Mouse (Mus musculus) erythroid progenitor cell, adult 5-6 weeks (primary cell): ENCODE results near the gene Hoxb5. TPM values are rescaled to one million over a fixed set of nuclear protein-coding genes. Genes with fewer than 3 reads are reported as not detected.

Source experiments
- ATAC-seq: replicated peaks from 2 replicates; pipeline ENCODE4 v1.8.0; 2016; ENCODE audit warnings: moderate number of reproducible peaks, mild to moderate bottlenecking, moderate TSS enrichment, inconsistent platforms; ENCODE audit not compliant: poor library complexity, low FRiP score, severe bottlenecking
- total RNA-seq, 2 experiments: library from RNA; stranded (forward) in 1 of 2; stranded (reverse) in 1 of 2; fragments of 150-400 nt in 1 of 2; fragments of 186-747, 209-891 nt in 1 of 2; gene quantifications; 2 replicates each; pipeline versions ENCODE4 v1.2.3 to v1.2.4; 2015 to 2017; ENCODE audit warnings: low replicate concordance in 2 of 2

Hoxb5 gene
- total RNA-seq, 2 experiments from 2014 or later: not detected

- no peak for ATAC-seq
These were observed 44.6 kb downstream of the Hoxb5 start for GRCm38 (mm10) chr11:96347717-96348116.

DNA sequence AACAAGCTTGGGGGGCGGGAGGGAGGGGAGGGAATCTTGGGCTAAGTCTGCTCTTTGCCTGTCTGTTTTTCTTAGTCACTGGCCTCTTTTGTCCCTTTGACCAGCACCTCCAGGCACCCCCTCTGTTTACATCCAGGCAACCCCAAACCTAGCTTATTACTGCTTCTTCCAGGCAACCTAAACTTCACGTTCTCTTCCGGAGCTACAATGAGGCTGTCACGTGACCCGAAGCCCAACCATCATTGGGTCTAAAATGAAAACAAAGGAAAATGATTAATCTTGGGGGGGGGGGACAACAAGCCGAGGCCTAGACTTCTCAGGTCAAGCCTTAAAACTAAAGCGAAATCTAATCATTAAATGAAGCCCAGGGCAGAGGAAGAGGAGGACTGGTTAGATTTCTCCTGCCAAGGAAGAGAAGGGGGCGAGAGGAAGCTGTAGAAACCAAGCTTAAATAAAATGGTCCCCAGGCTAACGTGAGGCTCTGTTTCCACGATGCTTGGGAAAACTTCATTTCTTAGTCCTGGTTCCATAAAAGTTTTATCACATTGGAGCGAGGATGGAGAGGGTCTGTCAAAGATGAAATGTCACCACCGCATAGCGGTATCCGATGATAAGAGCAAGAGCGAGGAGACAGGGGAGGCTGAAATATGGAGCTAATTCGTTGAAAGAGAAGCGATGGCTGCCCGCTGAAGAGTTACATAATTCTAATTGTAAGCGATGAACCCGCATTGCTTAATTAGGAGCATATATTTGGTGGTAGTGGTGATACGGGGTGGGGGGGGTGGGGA is 45.2 kb downstream of the Hoxb5 start:
- no peak for ATAC-seq

DNA sequence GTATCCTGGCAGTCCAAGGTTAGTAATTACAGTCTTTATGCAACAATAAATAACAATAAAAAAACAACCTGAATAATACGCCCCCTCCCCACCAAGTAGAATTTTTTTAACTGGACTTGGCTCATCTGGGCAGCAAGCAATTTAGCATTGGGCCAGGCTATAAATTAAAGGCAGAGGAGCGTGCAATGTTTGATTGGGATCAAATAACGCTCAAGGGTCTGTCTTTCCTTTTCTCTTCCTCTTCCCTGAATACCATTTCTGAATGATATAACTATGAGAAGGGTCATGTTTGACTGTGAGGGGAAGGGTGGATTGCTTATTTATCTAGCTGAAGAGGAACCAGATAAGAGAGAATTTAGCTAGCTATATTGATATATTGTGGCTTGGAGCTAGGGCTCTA is 45.9 kb downstream of the Hoxb5 start:
- ATAC-seq: no peak

DNA sequence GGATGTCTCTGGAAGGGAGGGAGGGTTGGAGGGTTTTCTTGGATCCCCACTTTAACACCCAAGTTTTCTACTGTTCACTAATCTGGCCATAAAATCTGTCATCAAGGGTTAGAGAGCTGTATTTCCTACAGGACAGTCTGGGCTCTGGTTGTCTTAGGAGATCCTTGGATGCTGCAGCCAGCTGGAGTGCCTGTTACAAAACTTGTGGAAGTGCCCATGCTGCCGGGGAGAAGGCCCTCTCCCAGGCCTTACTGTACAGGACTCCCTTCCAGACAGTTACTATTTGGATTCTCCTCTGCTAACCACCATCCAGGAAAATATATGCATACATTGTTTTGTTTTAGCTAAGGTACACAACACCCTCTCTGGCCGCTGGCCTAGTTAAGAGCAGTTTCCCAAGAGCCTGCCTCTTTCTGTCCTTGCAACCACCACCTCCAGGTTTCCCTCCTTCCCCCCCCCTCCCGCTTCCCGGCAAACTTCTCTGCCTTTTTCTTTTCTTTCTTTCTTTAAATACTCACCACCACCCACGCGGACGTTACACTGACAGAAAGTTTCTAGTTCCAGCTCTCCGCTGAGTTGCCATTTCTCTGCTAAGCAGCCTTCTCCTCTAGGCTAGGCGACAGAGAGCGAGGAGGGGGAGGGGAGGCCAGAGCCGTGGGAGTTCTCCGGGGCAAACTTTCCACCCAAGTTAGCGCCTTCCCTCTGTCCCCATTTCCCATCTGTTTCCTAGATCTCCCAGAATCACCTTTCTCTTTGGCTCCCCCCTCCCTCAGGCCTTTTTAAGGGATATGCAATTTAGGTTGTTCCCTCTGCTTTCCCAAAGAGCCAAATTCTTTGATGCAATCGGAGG is 46.6 kb downstream of the Hoxb5 start:
- ATAC-seq: no peak

DNA sequence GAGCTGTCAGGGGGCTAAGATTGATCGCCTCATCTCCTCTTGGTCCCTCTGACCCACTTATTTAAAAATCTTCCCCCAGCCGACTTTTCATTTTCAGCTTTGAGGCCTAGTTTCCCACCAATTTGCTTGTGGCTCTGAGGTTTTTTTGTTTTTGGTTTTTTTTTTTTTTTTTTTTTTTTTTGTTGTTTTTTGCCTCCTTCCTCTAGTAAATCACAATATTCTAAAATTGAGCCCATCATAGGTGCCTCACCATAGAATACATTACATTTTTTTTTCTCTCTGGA is 47.1 kb downstream of the Hoxb5 start, which contains the start of gene Hoxb2:
Gene Hoxb2 (plus strand): TSS at position 185 of the 284 bp plus-strand sequence.
- no peak for ATAC-seq

GRCm38 (mm10) chr11:96350791-96351190 is 47.7 kb downstream of the Hoxb5 start:
- ATAC-seq: no peak

GRCm38 (mm10) chr11:96351312-96351711 is 48.2 kb downstream of the Hoxb5 start:
- ATAC-seq: no peak

GRCm38 (mm10) chr11:96351831-96352230 is 48.7 kb downstream of the Hoxb5 start:
- ATAC-seq: no peak

GRCm38 (mm10) chr11:96352691-96353521 is 49.8 kb downstream of the Hoxb5 start:
- ATAC-seq: 0 out of 2 replicates have a peak, but pooled peaks have one; percentile 19

DNA sequence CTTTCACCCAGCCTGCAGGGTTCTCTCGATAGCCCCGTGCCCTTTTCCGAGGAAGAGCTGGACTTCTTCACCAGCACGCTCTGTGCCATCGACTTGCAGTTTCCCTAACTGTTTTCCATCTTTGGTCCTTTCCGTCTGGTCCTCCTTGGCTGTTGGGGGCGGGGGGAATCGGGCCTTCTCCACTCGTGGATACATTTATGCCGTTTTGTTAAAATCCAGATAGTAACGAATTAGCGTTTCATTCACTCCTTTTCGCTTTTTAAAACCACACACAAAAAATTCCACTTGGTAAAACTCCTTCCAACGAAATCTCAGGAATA is 50.3 kb downstream of the Hoxb5 start:
- ATAC-seq: no peak

GRCm38 (mm10) chr11:96353939-96354338 is 50.8 kb downstream of the Hoxb5 start:
- ATAC-seq: no peak

DNA sequence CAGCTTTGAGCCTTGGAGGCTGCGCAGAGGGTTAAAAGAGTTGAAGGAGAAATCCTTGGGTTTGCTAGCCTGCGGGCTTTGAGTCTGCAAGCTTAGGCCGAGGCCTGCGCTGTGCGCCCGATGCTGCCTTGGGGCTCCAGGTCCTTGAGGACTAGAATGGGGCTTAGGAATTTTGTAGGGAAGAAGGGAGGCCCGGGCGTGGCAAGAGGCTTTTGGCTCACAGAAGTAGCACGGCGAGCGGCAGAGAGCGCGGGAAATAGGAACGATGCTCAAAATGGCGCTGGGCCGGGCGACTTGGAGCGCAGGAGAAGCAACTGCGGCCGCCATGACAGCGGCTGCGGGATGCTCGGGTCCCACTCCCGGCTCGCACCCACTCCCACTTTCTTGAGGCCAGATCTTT is 51.2 kb downstream of the Hoxb5 start:
- ATAC-seq: peak; percentile 42

DNA sequence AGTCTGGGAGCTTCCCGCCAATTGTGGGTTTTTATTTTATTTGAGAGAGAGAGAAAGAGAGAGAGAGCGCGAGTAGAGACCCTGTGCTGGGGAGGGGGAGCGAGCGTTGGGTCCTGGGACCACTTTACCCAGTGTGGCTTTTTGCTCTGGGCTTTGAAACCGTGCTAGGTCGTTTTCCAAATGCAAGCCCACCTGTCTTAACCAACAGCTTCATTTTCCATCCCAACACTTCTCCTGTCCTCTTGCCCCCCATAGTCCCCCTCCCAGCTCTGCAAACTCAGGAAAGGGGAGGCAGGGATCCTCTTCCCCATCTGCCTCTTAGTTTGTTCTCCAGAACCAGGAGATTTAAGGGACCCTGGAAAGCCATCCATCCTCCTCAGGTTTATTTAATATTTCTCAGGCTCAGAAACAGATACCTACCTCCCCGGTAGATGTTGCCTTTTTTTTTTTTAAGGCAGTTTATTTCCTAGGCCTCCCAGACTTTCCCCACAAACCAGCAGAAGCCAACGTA is 51.7 kb downstream of the Hoxb5 start:
- no peak for ATAC-seq

Other genes with a start within 250 kb of the Hoxb5 start
- 18.7 and 19.7 TPM in 2 replicates for gene Ube2z, start 237.9 kb upstream of the Hoxb5 start, total RNA-seq (2015; ENCODE audit: low replicate concordance)
- 9.7 and 26.2 TPM in 2 replicates for gene Ube2z, start 237.9 kb upstream of the Hoxb5 start, total RNA-seq (2017; ENCODE audit: low replicate concordance)
- gene Atp5g1, start 227.7 kb upstream of the Hoxb5 start, total RNA-seq (2015; ENCODE audit: low replicate concordance): 98.9 and 122 TPM in 2 replicates
- 9.5 and 20.2 TPM in 2 replicates for gene Atp5g1, start 227.7 kb upstream of the Hoxb5 start, total RNA-seq (2017; ENCODE audit: low replicate concordance)
- gene Calcoco2, start 191.4 kb upstream of the Hoxb5 start, total RNA-seq (2015; ENCODE audit: low replicate concordance): not detected in 2 replicates
- gene Calcoco2, start 191.4 kb upstream of the Hoxb5 start, total RNA-seq (2017; ENCODE audit: low replicate concordance): not detected in 2 replicates
- not detected in 2 replicates for gene Ttll6, start 169.6 kb upstream of the Hoxb5 start, total RNA-seq (2015; ENCODE audit: low replicate concordance)
- not detected in 2 replicates for gene Ttll6, start 169.6 kb upstream of the Hoxb5 start, total RNA-seq (2017; ENCODE audit: low replicate concordance)
- gene Hoxb13, start 109.0 kb upstream of the Hoxb5 start, total RNA-seq (2015; ENCODE audit: low replicate concordance): not detected in 2 replicates
- gene Hoxb13, start 109.0 kb upstream of the Hoxb5 start, total RNA-seq (2017; ENCODE audit: low replicate concordance): not detected in 2 replicates
- not detected in 2 replicates for gene Hoxb9, start 31.9 kb upstream of the Hoxb5 start, total RNA-seq (2015; ENCODE audit: low replicate concordance)
- gene Hoxb9, start 31.9 kb upstream of the Hoxb5 start, total RNA-seq (2017; ENCODE audit: low replicate concordance): not detected in 2 replicates
- not detected in 2 replicates for gene Hoxb8, start 21.4 kb upstream of the Hoxb5 start, total RNA-seq (2015; ENCODE audit: low replicate concordance)
- not detected in 2 replicates for gene Hoxb8, start 21.4 kb upstream of the Hoxb5 start, total RNA-seq (2017; ENCODE audit: low replicate concordance)
- gene Hoxb7, start 16.7 kb upstream of the Hoxb5 start, total RNA-seq (2015; ENCODE audit: low replicate concordance): not detected in 2 replicates
- not detected in 2 replicates for gene Hoxb7, start 16.7 kb upstream of the Hoxb5 start, total RNA-seq (2017; ENCODE audit: low replicate concordance)
- not detected in 2 replicates for gene Hoxb6, start 10.9 kb upstream of the Hoxb5 start, total RNA-seq (2015; ENCODE audit: low replicate concordance)
- not detected in 2 replicates for gene Hoxb6, start 10.9 kb upstream of the Hoxb5 start, total RNA-seq (2017; ENCODE audit: low replicate concordance)
- 1.3 TPM in 1 of 2 replicates, not detected in the other for gene Hoxb4, start 14.9 kb downstream of the Hoxb5 start, total RNA-seq (2015; ENCODE audit: low replicate concordance)
- gene Hoxb4, start 14.9 kb downstream of the Hoxb5 start, total RNA-seq (2017; ENCODE audit: low replicate concordance): not detected in 2 replicates
- gene Hoxb3, start 20.0 kb downstream of the Hoxb5 start, total RNA-seq (2015; ENCODE audit: low replicate concordance): not detected in 2 replicates
- gene Hoxb3, start 20.0 kb downstream of the Hoxb5 start, total RNA-seq (2017; ENCODE audit: low replicate concordance): not detected in 2 replicates
- not detected in 2 replicates for gene Hoxb2, start 47.2 kb downstream of the Hoxb5 start, total RNA-seq (2015; ENCODE audit: low replicate concordance)
- gene Hoxb2, start 47.2 kb downstream of the Hoxb5 start, total RNA-seq (2017; ENCODE audit: low replicate concordance): 1.0 TPM in 1 of 2 replicates, not detected in the other
- gene Hoxb1, start 62.4 kb downstream of the Hoxb5 start, total RNA-seq (2015; ENCODE audit: low replicate concordance): not detected in 2 replicates
- not detected in 2 replicates for gene Hoxb1, start 62.4 kb downstream of the Hoxb5 start, total RNA-seq (2017; ENCODE audit: low replicate concordance)
- gene Skap1, start 161.3 kb downstream of the Hoxb5 start, total RNA-seq (2015; ENCODE audit: low replicate concordance): 7.2 and 9.6 TPM in 2 replicates
- gene Skap1, start 161.3 kb downstream of the Hoxb5 start, total RNA-seq (2017; ENCODE audit: low replicate concordance): 3.2 and 3.3 TPM in 2 replicates